Mouse (Mus musculus): ENCODE measurements around the gene Slc25a48.

- TF ChIP-seq EP300 (optimal IDR thresholded peaks at IDR 0.05) (no peak), CTCF (IDR thresholded peaks at IDR 0.05; ENCODE audit: low read depth) (no peak)
Observed at GRCm38 (mm10) chr13:56500636-56501035, 62.5 kb downstream of the Slc25a48 start.

Measured in stomach, postnatal 0 days (tissue).